Mouse (Mus musculus) induced T-regulatory cell, adult 2 months (primary cell): ENCODE data around the gene Rhbg.

ENCODE experiments used
- DNase-seq: peaks from one replicate; pipeline ENCODE4 v3.0.0-alpha.2; 2012; ENCODE audit warnings: low read depth

Gene Rhbg

GRCm38 (mm10) chr3:88207451-88208100, 46.9 kb downstream of the Rhbg start:
- DNase-seq, result no peak

- DNase-seq, result no peak
Measured at GRCm38 (mm10) chr3:88206901-88207371, 47.6 kb downstream of the Rhbg start.

DNA sequence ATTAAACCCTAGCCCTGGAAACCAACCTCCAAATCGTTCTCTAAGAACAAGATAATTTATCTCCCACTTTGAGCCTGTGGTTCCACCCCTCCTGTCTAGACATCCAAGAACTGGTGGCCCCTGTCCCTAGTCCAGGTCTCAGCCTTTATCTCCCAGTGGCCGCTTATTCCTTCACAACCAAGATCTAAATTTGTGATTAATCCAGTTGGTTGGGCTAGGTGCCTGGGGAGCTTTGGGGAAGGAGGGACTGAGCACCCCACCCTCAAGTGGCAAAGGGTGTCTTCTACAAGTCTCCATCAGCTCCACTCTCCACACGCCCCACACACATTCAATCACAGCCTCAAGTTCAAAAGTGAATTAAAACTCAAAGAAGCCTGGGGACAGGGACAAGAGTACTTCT, 48.0 kb downstream of the Rhbg start:
- no peak for DNase-seq

DNA sequence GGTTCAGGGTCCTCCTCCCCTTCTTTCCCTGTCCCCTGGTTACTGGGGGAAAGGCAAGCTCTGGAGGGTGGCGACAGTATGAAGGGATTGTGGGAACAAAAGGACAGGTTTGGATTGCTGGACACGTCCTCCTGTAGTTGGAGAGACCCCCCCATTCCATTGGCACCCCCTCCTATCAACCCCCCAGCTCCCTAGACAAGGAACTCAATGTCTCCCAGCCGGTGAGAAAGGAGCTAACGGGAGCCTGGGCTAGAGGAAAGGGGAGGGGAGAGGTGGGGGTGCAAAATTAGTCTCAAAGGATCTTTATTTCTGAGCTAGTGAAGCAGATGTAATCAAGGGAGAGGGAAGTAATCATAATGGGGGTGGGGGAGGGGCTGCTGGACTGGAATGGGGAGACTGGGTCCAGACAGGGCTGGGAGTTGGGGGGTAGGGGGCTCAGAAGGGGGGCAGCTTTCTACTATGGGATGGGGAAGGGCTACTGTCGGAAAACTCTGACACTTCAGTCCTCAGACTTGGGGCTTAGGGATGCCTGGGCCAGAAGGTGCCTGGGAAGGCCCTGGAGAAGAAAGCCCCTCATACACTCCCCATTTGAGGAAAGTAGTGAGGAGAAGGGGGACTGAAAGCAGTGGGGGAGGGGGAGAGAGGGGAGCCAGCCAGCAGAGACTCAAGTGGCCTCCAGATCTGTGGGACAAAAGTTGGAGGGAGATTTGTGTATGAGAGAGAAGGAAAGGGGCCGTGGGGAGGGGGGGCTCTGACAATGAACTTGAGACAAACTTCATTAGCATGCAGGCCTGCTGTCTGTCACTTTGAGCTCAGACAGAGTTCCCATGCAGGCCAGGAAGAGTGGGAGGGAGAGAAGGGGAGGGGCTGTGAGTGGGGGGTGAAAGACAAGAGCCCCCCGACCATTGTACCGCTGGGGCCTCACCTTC, 48.7 kb downstream of the Rhbg start:
- DNase-seq, result no peak

GRCm38 (mm10) chr3:88205176-88205562, 49.3 kb downstream of the Rhbg start:
- DNase-seq, result no peak

- DNase-seq, result no peak
Measured at GRCm38 (mm10) chr3:88204751-88205150, 49.8 kb downstream of the Rhbg start.

GRCm38 (mm10) chr3:88203999-88204700, 50.4 kb downstream of the Rhbg start:
- no peak for DNase-seq

DNA sequence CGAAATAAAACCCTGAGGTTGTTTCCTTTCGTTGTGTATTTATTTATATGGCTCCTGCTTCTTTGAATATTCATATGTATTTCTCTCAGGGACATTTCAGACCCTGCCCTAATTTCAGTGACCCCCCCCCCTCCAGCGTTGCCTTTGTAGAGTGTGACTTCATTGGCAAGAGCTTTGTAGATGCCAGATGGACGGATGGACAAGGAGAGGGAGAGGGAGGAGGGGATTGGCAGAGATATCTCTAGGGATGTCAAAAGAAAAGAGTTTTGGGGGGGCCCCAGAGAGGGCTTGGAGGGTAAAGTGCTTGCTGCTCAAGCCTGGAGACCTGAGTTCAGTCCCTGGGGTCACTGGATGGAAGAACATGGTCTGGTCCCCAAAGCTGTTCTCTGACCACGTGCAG, 51.1 kb downstream of the Rhbg start:
- DNase-seq, result no peak

- no peak for DNase-seq
Measured at GRCm38 (mm10) chr3:88202986-88203385, 51.5 kb downstream of the Rhbg start.

GRCm38 (mm10) chr3:88201640-88202039, 52.9 kb downstream of the Rhbg start:
- no peak for DNase-seq

DNA sequence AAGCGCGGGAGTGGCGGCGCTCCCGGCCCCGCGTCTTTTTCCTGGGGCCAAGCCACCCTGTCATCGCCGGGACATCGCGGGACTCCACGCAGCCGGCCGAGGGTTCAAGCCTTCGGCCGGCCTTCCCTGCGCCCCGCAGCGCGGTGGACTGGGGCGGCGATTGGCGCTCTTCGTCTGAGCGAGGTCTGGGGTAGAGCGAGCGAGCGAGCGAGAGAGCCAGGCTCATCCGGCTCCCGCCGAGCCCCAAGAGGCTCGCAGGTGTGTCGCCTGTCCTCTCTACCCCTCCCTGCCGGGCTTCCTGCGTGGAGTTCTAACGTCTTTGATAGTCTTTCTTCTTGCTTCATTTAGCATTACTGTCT, 53.6 kb downstream of the Rhbg start:
- peak; percentile 47 for DNase-seq

GRCm38 (mm10) chr3:88200161-88200971, 54.1 kb downstream of the Rhbg start:
- DNase-seq, result no peak

DNA sequence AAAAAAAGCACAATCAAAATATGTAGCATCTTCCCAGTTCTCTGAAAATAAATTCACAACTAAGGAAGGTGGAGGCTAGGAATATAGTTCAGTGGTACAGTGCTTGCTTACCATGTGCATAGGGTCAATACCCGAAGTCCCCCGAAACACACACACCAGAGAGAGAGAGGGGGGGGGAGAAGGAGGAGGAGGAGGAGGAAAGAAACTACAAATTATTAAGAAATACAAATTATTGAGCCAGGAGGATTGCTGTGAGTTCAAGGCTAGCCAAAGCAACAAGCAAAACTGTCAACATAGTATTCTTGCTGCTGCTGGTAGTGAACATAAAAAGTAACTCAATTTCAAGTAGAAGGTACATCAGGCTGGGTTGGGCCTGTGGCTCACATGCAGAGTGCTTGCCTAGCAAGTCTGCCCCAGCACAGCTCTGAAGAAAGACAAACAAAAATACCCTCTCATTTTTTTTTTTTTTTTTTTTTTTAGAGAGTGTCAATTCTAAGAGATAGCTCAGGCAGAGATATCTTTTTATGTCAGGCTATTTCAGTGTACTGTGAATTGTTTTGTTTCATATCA, 54.9 kb downstream of the Rhbg start:
- no peak for DNase-seq

DNA sequence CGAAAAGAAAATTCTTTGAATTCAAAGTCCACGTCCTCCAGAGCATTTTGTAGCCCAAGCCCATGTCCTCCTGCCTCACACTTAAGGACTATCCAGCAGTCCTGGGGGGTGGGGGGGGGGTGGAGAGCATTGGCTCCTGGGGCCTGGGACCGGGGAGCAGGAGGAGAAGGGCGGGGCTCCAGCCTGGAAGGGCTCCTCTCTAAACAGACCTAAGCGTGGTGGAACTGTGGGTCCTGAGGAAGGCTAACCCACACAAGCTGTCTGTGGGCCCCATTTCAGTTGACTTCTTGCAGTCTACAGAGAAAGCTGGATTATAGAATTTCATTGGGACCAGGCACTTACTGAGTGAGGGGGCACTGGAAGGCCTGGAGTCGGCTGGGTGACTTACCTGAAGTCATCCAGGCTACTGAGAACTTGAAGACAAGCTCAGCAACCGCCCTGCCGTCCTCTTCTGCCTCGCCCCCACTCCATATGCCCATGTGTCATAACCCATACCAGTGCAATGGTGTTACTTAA, 55.9 kb downstream of the Rhbg start:
- no peak for DNase-seq

GRCm38 (mm10) chr3:88197741-88198504, 56.6 kb downstream of the Rhbg start:
- no peak for DNase-seq
